Mouse (Mus musculus) spleen, adult 2 months (tissue): ENCODE data around the gene Hecw2. TPM values are rescaled to one million over a fixed set of nuclear protein-coding genes. Genes with fewer than 3 reads are reported as not detected.

Experiments
- DNase-seq, 2 experiments: peaks; one replicate each; pipeline versions ENCODE4 v3.0.0 to v3.0.0-alpha.2; 2012 to 2021; ENCODE audit warnings: low spot score in 2 of 2, low read depth in 1 of 2
- H3K27ac ChIP-seq: fragments of 200-500 bp; 2 replicates; pipeline ENCODE4 v1.5.1; 2012; ENCODE audit warnings: low read length, inconsistent platforms; ENCODE audit not compliant: insufficient read depth
- H3K27me3 ChIP-seq: fragments of 200-500 bp; 2 replicates; pipeline ENCODE4 v1.6.1; 2012; ENCODE audit warnings: mild to moderate bottlenecking, moderate library complexity, low read length, inconsistent platforms; ENCODE audit not compliant: control insufficient read depth, insufficient read depth
- H3K36me3 ChIP-seq: fragments of 200-500 bp; 2 replicates; pipeline ENCODE4 v1.6.1; 2012; ENCODE audit warnings: mild to moderate bottlenecking, low read length, inconsistent platforms; ENCODE audit not compliant: control insufficient read depth, insufficient read depth
- H3K4me1 ChIP-seq: fragments of 200-500 bp; 2 replicates; pipeline ENCODE4 v1.6.1; 2011; ENCODE audit warnings: inconsistent platforms; ENCODE audit not compliant: control insufficient read depth, insufficient read depth, insufficient read length
- H3K4me3 ChIP-seq: fragments of 200-500 bp; 2 replicates; pipeline ENCODE4 v1.5.1; 2011; ENCODE audit warnings: mild to moderate bottlenecking, inconsistent platforms; ENCODE audit not compliant: insufficient read depth, insufficient read length; ENCODE audit errors: extremely low read depth
- CTCF ChIP-seq: fragments of 200-500 bp; IDR thresholded peaks from 2 replicates; pipeline ENCODE4 v1.5.1; 2011; ENCODE audit warnings: mild to moderate bottlenecking, inconsistent platforms; ENCODE audit not compliant: insufficient read depth, insufficient read length, insufficient replicate concordance; ENCODE audit errors: extremely low read depth
- POLR2A ChIP-seq: fragments of 200-500 bp; IDR thresholded peaks from 2 replicates; pipeline ENCODE4 v1.6.1; 2011; ENCODE audit warnings: low read depth, low read length, inconsistent platforms
- WGBS: fragments of 180-500 bp; shearing (Covaris S2); methylation state at CpG from one replicate; pipeline ENCODE4 v1.1.7; 2018; 5-methylcytosine and 5-hydroxymethylcytosine counted together
- polyA plus RNA-seq: library from polyadenylated mRNA; depleted of rRNA; stranded (reverse); fragments of >200 nt; gene quantifications from 2 replicates; pipeline ENCODE4 v1.2.3, GENCODE M21; 2012; rRNA removed

Gene Hecw2
- polyA plus RNA-seq, 1 experiment = 0.19 TPM

GRCm38 (mm10) chr1:53766112-53766511 lies 428.9 kb downstream of the Hecw2 start:
- DNase-seq = no peak
- Histone ChIP-seq H3K36me3 (peaks cover 50% of the 10 kb centered on the region), H3K27me3 (no peaks in the 10 kb centered on the region), H3K4me3 (no peak overlapping the region), H3K4me1 (no peaks in the 10 kb centered on the region; the same call in none of the 2 replicates), H3K27ac (no peak overlapping the region)
- TF ChIP-seq POLR2A (no peak), CTCF (no peak)
- 89% methylated on average over 2 of the region's 2 CpGs for WGBS

GRCm38 (mm10) chr1:53757316-53757715 lies 437.7 kb downstream of the Hecw2 start:
- TF ChIP-seq POLR2A (no peak), CTCF (no peak)
- WGBS = 89% methylated on average over 4 of the region's 4 CpGs
- Histone ChIP-seq H3K36me3 (peaks cover 43% of the 10 kb centered on the region), H3K27ac (no peak overlapping the region), H3K27me3 (no peaks in the 10 kb centered on the region), H3K4me1 (no peaks in the 10 kb centered on the region), H3K4me3 (no peak overlapping the region)
- DNase-seq = no peak

Other genes with a start within 250 kb of the Hecw2 start
- gene Ccdc150, start 55.5 kb upstream of the Hecw2 start, polyA plus RNA-seq = 0.05 TPM in 1 of 2 replicates, not detected in the other
- gene Gtf3c3, start 243.8 kb upstream of the Hecw2 start, polyA plus RNA-seq = 1.9 and 2.2 TPM in 2 replicates